Mouse (Mus musculus) bone marrow macrophage, adult 2 months (primary cell): Measurements from ENCODE around the gene Pbx4. TPM values are rescaled to one million over a fixed set of nuclear protein-coding genes. Genes with fewer than 3 reads are reported as not detected.

Experiments used
- H3K27ac ChIP-seq: 2 replicates; pipeline ENCODE4 v1.5.1; 2012; ENCODE audit warnings: low read depth, low read length; ENCODE audit not compliant: insufficient read depth
- H3K4me1 ChIP-seq: 2 replicates; pipeline ENCODE4 v1.6.1; 2012; ENCODE audit warnings: low read length; ENCODE audit not compliant: control insufficient read depth, insufficient read depth
- H3K4me3 ChIP-seq: 2 replicates; pipeline ENCODE4 v1.5.1; 2012; ENCODE audit warnings: mild to moderate bottlenecking, low read length, moderate library complexity; ENCODE audit not compliant: insufficient read depth
- CTCF ChIP-seq: IDR thresholded peaks from 2 replicates; pipeline ENCODE4 v1.5.1; 2012; ENCODE audit warnings: low read depth, mild to moderate bottlenecking, low read length, moderate library complexity
- POLR2A ChIP-seq: IDR thresholded peaks from 2 replicates; pipeline ENCODE4 v1.6.1; 2012; ENCODE audit warnings: mild to moderate bottlenecking, low read depth, low read length, borderline replicate concordance
- polyA plus RNA-seq: library from polyadenylated mRNA; stranded (reverse); fragments of >200 nt; gene quantifications from 2 replicates; pipeline ENCODE4 v1.2.4, GENCODE M21; 2012; ENCODE audit not compliant: missing spikeins, insufficient read depth, insufficient read length

The Pbx4 gene
- polyA plus RNA-seq, 1 experiment: 8.0 TPM

DNA sequence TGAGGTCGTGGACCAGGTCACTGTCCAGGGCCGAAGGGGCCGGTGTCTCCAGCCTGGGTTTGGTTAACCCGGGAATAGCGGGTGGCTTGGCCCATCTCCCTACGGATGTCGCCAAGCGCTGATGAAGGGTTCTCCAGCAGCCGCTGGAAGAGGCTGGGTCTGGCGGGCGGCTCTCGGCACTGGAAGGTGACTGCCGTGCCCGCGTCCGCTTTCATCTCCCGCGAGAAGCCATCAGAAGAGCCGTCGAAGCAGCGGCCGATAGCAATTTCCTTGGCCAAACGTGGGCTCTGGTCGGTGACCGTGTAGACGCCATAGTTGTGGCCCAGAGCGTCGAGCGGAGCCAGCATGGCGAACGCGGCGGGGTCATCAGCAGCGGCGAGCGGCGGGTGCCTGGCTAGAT lies 48.5 kb downstream of the Pbx4 start:
- H3K27ac ChIP-seq: no peak overlapping the region
- H3K4me1 ChIP-seq: no peaks in the 10 kb centered on the region
- TF ChIP-seq POLR2A (no peak), CTCF (no peak)
- no peak overlapping the region for H3K4me3 ChIP-seq

DNA sequence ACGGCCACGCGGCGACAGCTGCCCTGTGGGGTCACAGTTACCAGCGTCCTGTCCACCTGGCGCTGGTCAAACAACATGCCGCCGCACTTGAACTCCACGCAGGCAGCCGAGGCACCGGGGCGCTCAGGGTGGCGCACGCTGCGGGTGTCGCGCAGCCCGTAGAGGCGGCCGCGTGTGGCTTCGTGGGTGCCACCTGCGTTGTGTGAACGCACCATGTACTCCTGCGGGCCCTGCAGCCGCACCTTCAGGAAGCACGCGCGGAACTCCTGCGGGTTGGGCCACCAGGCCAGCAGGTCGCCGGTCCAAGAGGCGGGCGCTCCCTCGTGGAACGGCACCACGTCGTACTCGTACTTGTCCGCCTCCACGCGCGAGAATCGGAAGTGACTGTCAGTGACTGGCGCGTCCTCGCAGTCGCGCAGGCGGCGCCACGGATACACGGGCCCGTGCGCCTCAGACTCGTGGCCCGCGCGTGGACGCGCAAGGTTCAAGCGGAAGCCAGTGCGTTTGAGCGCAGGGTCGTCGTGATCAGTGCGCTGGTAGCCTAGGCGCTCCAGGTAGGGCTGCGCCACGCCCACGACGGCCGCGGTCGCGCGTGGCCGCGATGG lies 49.1 kb downstream of the Pbx4 start:
- TF ChIP-seq CTCF (no peak), POLR2A (no peak)
- no peaks in the 10 kb centered on the region for H3K4me1 ChIP-seq
- H3K4me3 ChIP-seq: no peak overlapping the region
- no peak overlapping the region for H3K27ac ChIP-seq

DNA sequence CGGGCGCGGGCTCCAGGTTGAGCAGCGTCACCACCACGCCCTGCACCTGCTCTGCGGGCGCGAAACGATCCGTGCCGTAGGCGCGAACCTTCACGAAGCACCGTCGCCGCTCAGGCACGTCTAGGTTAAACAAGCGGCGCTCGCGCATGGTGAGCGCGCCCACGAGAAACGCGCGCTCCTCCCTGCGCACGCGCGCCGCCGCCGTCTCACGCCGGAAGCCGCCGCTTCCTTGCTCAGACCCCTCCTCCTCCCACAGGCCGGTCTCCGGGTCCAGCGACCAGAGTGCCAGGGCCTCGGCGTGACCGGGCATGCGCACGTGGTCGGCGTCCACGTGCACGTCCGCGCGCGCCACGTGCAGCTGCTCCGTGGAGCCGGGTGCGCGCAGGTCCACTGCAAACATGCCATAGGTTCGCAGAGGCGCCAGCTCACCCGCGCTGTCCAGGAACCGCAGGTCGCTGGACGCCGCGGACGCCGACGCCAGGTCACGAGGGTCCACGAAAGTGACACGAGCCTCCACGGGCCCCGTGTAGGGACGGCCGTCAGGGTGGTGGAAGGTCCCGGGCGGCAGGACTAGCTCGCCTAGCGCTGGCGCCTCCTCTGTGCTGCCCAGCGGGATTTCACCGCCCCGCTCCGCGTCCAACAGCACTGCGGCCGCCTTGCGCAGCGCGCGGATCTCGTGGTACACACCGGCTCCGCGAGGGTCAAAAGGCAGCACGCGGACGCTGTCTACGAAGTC lies 49.9 kb downstream of the Pbx4 start:
- H3K4me1 ChIP-seq: no peaks in the 10 kb centered on the region
- H3K4me3 ChIP-seq: peak overlapping the region; percentile 24; the same call in 1 of the 2 replicates
- TF ChIP-seq CTCF (no peak), POLR2A (no peak)
- no peak overlapping the region for H3K27ac ChIP-seq

DNA sequence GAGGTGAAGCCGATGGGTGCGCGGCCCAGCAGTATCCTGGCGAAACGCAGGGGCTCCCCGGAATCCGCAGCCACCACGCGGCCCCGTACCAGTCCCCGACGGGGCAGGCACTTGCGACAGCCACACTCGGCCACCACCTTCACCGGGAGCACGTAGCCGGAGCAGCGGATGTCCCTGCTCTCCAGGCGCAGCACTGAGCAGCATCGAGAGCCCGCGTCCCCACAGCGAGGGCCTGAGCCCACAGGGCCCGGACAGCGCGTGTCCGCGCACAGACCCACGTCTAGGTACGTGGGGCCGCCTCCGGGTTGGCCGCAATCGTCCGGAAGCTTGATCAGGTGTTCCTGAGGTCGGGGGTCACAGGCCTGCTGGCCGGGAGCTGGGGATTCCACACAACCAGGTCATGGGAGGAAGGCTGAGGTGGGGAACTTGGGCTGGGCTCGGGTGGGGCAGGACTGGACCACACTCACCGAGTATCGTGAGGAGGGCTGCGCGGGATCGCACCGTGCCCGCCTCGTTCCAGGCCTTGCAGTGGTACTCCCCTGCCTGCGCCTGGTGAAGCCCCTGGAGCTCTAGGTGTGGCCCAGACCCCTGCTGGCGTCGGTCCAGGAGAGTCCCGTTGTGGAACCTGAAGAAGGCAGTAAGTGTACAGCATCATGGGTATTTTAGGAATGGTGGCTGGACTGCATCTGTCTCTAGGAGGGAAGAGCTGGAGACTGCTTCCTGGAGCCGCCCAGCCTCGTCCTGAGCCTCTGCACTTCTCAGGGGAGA lies 50.7 kb downstream of the Pbx4 start:
- H3K27ac ChIP-seq: no peak overlapping the region
- no peak overlapping the region for H3K4me3 ChIP-seq
- no peaks in the 10 kb centered on the region for H3K4me1 ChIP-seq
- TF ChIP-seq POLR2A: no peak
- no peak for TF ChIP-seq CTCF

DNA sequence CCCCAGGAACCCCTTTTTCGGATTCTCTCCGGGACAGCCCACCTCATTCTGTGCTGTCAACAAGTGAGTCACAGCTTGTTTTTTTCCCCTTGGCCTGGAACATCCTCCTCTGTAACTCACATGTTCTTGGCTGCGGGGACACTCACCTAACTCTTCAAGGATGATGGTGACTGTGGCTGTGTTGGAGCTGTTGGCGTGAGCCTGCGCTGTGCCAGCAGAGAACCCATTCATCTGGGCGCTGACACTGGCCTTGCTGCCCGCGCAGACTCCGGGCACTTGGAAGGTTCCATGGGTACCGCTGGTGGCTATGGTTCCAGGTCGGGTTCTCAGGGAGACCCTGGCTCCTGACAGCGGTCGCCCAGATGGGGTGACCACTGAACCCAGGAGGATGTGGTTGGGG lies 51.9 kb downstream of the Pbx4 start:
- Histone ChIP-seq H3K27ac (no peak overlapping the region), H3K4me1 (no peaks in the 10 kb centered on the region), H3K4me3 (no peak overlapping the region)
- TF ChIP-seq CTCF (no peak), POLR2A (no peak)

DNA sequence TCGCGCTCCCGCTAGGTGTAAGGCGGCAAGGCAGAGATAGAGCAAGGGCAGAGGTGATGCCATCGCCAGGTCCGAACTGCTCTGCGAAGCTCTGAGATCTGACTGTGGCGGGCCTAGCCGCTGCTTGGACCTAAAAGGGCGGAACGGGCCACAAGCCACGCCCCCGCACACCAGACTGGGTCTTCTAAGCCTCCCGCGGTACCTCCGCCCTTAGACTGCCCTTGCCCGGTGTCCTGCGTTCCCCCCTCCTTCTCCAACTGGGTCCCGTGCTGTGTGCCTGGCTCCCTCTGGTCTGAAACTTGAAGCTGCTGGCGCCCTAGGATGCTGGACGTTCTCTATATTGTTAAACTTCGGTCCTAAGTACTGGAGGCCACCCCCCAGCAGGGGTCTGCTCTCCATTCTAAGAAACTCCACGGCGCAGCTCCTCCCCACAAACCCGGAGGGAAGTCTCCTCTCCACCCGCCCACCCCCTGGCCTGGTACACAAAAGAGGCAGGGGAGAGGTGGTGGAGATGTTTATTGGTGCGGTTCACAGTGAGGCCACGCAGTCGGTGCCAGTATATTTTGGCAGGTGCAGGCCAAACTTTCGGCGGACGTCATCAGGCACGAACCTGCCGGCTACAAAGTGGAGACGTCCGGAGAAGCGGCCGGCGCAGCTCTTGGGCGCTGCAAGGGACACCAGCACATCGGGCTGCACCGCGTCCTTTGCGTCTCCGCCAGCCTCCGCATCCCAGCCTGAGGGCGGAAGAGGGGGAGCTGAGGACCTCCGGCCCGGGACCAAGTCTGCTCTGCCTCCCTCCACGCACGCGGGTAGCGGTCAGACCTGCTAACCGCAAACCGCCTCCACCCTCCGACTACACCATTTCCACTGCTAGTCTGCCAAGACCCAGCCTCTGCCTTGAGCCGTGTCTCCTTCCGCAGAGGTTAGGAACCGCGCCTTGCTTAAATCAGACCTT lies 55.3 kb downstream of the Pbx4 start, which contains the start of gene Cilp2:
Gene Cilp2 (minus strand): TSS at position 399 of the 955 bp plus-strand sequence.
- no peak for TF ChIP-seq CTCF
- TF ChIP-seq POLR2A: no peak
- Histone ChIP-seq H3K4me1 (no peaks in the 10 kb centered on the region), H3K27ac (no peak within 1 kb of the TSS), H3K4me3 (peak within 1 kb of the TSS; percentile 51)

DNA sequence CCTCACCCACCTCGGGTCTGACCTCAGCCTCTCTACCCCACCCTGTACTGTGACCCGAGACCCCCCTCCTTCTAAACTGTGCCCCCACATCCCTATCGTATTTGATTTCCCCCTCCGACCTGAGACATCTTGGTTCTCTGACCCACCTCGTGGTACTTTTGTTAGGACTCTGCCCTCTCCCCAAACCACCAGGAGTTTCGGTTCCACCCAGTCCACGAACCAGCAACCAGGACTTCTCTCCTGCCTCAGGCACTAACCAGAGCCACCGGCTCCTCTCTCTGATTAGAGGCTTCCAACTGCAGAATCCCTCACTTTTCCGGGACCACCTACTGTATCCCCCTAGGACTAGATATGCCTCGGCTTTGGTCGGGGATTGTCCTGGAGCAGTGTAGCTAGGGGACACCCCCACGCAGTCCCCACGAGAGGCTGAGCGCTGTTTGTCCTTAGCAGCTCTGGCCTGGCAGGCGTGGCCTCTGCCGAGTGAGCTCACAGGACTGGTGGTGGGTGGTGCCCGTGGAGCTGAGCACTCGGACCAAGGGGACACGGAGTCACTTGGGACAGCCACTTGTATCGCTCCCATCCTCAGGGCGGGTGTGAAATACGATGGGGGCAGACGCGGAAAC lies 56.1 kb downstream of the Pbx4 start:
- no peak for TF ChIP-seq POLR2A
- no peak for TF ChIP-seq CTCF
- Histone ChIP-seq H3K4me1 (no peaks in the 10 kb centered on the region), H3K4me3 (peak overlapping the region; percentile 51), H3K27ac (no peak overlapping the region)

DNA sequence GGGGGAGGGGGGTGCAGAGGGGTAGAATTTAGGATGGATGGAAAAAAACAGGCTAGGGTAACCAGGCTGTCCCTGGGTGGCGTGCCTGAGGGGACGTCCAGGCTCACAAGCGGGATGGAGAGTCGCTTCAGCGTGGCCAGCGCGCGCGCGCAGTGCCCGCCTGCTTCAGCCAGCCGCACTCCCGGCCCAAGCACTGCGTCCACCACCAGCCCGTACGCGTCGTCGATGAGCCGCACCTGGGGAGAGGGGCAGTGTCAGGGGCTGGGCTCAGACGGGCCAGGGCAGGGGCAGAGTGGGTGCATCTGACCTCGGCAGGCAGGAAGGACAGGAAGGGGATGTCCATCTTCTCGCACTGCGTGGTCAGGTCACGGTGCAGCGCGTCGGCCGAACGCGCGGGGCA lies 56.6 kb downstream of the Pbx4 start:
- no peak for TF ChIP-seq CTCF
- no peak for TF ChIP-seq POLR2A
- Histone ChIP-seq H3K4me1 (no peaks in the 10 kb centered on the region), H3K4me3 (peak overlapping the region; percentile 51), H3K27ac (no peak overlapping the region)

DNA sequence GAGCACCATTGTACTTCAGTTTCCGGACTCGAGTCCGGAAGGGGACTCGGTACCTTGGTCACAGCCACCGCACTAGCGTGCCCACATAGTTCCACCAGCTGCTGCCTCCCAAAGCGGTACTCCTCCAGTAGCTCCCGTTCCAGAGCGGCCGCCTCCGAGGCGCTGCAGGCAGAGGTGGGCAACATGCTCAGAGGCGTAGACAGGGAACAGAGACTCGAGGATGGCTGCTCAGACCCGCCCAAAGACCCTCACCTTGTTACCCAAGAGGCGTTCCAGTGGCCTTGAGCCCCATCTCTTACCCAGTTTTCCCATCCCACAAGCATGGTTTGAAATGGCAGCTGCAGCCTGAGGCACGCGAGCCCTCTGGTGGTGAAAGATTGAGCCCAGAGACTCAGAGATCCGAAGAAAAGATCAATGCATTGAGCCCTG lies 58.5 kb downstream of the Pbx4 start:
- H3K4me1 ChIP-seq: no peaks in the 10 kb centered on the region
- no peak overlapping the region for H3K4me3 ChIP-seq
- no peak for TF ChIP-seq CTCF
- TF ChIP-seq POLR2A: no peak
- H3K27ac ChIP-seq: no peak overlapping the region
